Mouse (Mus musculus): ENCODE measurements around the gene Ipo9.

Gene Ipo9

DNA sequence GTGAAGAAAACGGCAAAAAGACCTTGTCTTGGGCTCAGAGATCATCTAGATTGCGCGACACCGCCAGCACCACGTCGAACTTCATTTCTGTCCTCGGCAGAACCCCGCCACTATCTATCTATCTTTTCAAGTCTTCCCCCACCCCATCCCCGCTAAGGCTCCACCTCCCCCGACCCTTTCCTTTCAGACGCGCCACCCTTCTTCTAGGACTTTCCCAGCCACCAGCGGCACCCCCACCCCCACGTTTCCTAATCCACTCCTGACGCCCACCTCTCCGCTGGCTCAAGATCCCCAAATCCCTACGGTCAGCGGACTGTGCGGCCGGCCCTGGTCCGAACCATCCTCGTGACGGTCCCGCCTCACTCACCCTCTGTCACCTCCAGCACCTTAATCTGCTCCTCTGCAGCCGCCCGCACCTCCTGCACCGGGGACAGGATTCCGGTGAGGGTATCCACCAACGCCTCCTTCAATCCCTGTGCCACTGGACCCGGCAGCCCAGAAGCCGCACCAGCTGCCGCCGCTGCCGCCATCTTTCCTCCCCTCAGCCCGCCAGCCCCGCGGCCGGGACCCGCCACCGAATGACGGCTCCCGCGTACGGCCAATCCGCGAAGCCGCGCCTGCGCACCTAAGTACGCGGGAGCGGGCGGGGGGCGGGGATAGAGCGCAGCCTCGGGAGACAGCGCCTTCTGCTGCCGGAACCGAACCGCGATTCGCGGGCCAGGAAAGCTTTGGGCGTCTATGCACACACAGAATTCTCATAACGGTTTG is at the start of gene Ipo9:
Ipo9 (minus strand) TSS at position 599 of the 768 bp plus-strand sequence.
- DNase-seq (ENCODE audit: low read depth, low spot score), result peak; percentile 93

DNA sequence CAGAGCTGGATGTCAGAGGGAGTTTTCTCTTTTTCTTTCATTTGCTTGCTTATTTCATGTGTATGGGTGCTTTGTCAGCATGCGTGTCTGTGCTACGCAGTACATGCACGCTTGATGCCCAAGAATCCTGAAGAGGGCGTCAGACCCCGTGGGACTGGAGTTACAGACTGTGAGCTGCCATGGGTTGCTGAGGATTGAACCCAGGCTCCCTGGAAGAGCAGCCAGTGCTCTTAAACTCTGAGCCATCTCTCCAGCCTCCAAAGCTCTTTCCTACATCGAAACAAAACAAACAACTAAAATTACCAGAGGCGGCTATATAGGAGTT is 45.2 kb upstream of the Ipo9 start:
- no peak for DNase-seq (ENCODE audit: low read depth, low spot score)

DNA sequence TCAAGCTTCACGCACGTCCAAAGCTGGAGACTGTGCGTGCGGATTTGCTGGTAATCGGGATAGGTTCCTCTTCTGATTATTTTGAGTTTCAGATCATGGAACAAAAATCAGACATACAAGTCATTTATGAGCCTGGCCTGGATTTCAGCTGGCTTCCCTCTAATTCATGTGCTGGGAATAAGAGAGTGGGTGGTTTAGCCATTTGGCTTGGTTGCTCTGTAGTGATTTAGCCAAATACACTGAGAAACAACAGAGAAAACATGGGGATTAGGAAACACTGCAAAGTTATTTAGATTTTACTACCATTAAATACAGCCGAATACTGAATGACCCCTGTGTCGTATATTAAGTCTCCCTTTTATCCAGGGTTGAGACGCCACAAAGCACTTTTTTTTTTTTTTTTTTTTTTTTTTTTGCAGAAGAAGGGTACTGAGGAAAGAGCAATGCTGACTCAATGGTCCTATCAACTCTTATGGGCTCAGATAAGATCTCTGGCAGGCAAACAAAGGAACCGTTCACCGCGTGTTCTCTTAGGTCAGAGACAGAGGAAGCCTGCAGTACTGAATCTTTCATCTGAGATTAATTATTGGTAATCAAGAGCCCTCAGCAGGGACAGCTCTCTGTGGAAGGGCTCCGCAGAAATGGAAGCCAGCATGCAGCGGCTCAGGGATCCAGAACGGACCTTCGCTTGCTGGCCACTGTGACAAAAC is 44.7 kb upstream of the Ipo9 start:
- DNase-seq (ENCODE audit: low read depth, low spot score), result no peak

DNA sequence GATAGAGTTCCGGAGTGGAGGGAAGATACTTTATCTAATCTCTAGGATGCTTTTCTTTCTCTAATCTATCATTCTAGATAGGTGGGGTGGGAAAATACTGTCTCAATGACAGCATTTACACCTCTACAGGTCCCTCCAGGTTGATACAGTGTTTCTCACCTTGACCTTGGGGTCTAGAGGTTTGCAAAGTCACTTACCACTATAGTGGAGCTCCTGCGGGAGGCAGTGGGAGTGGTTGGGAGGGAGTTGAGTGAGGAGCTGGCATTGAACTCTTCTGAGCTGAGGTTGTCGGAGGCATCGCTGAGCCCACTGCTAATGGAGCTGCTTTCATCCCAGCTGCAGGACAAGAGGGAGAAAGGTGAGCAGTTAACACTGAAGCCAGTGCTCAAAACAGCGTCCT is 42.2 kb upstream of the Ipo9 start:
- DNase-seq (ENCODE audit: low read depth, low spot score), result no peak

DNA sequence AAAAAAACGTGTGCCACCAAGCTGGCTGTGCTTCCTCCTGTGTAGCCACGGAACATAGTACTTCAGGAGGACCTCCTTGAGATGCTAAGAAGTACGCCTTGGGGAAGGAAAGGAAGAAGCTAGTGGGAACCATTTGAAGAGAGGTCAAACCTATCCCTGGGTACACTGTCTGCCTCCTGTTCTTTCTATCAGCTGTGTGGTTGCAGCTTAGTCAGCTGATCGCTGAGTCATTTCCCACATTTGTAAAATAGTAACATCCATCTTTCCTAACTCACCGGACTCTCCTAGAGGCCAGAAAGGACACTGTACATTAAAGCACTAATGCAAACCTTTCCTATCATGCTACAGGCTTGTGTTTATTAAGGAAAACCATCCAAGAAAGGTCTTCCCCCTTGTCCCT is 41.4 kb upstream of the Ipo9 start:
- no peak for DNase-seq (ENCODE audit: low read depth, low spot score)

DNA sequence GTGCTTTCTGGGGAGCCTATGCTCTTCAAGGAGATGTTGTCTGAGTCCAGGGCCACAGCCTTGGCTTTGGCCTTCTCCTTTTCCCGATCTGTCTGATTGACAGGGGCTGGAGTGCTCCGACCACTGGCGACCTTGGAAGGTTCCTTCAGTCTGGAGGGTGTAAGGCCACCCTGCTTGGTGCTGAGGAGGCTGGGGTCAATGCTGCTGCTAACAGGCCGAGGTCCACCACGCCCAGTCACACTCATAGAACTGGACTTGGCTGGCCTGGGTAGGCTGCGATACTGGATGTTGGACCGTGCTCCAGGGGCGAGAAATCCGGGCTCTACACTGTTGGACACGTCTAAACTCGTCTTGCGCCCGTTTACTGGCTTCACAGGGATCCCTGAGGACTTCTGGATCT is 40.2 kb upstream of the Ipo9 start:
- no peak for DNase-seq (ENCODE audit: low read depth, low spot score)

DNA sequence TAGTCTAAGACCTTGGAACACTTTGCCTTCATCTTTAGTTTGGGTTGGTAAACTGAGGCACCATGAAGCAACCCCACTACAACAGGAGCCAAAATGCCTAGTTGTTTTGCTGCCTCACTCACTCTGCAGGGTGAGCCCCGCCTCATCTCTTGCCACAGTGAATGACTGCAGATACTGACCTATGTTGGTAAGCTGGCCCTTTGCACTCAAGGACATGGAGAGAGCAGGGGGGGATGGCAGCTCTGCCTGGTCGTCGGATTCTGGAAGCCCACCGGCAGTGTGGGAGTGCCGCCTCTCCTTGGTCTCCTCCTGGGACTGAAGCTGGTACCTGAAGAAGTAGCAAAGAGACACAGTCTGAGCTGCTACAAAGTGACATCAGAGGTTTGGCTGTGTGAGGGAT is 37.2 kb upstream of the Ipo9 start:
- no peak for DNase-seq (ENCODE audit: low read depth, low spot score)

DNA sequence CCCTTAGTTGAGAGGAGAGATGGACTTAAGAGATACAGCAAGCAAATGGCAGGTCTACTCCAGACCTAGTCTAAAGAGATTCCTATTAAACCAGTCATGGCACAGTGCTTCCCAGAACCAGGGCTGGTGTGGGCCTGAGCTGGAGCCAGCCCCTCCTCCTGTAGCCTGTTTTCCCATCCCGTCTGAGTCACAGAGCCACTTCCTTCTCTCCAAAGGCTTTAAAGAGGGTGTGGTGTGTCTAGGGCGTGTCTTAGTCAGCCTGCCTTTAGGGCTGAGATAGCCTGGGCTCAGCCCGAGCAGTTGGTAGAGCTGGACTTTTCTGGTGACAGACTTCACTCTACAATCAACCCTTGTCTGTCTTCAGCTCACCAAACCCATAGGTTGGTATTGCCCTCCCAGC is 36.6 kb upstream of the Ipo9 start:
- DNase-seq (ENCODE audit: low read depth, low spot score), result no peak

DNA sequence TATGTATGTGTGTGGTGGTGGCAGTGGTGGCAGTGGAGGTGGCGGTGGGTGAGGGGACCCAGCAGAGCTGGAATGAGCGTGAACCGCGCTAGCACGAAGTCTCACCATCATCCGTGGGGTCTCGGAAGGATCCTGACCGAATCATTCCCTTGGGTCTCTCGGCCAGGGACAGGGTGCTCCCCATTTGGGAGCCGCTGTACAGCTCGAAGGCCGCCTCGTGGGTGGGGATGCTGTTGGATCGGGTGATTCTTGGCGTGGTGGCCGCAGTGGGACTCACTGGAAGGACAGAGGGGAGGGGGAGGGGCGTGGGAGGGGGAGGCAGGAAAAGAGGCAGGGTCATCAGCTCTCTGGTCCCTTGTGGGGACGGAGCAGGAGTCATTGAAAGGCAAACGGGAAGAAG is 35.4 kb upstream of the Ipo9 start:
- DNase-seq (ENCODE audit: low read depth, low spot score), result no peak

DNA sequence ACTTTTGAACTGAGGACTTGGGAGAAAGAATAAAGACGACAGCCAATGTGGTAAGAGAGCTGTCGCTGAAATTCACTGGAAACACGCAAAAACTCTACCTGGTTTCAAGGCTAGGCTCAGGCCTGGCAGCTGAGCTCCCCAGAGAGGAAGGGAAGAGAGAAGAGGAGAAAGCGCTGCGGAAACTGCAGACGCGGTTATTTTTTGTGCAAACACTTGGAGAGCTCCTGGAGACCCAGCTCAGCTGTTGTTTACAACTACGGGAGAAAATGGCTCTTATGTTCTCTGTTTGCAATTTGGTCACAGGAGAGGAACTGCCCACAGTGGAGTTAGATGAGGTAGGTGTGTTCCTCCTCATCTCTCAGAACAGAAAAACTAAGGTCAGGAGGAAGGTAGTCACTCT is 32.4 kb upstream of the Ipo9 start:
- DNase-seq (ENCODE audit: low read depth, low spot score), result no peak

DNA sequence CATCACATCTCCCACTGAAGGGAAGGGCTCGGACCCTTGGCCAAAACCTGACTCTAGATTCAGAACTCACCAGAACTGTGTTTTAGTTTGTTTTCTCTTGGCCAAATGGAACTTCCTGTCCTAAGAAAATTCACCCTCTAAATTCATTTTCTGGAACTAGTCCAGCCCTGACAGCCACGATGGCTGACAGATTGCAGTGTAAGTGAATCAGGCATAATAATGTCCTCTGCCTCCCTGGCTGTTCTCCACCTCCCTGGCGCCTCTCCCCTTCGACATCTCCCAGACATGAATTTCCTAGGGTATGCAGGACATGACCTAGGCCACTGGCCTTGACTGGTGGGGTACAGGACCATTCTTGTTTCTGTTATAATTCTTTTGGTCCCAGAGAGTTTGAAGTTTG is 32.0 kb upstream of the Ipo9 start:
- no peak for DNase-seq (ENCODE audit: low read depth, low spot score)

DNA sequence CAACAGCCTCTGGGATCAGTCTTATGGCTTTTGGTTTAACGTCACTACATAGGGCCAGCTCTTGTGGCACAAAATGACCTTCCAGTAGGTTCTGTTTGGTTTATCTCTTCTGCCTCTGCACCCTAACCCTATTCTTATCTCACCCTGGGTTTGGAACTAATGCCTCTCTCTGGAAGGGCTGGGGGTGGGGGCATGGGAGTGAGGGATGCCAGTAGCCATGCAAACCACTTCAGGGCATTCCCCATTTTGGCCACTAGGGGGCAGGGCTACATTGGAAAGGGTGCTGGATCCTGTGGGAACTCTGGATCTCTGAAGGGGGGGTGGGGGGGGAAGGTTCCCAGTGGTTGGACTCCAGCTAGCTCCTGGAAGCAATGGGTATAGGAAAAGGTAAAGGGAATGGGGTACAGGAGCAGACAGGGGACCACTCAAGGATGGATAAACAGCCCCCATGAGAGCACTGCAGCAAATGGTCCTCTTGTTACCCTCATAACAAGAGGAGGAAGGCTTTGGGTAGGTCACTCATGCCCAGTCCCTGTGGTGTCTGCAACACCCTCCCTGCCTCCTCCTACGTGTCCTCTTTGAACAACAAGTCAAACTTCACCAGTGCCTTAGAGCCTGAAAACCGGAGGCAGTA is 30.9 kb upstream of the Ipo9 start:
- DNase-seq (ENCODE audit: low read depth, low spot score), result peak; percentile 23

DNA sequence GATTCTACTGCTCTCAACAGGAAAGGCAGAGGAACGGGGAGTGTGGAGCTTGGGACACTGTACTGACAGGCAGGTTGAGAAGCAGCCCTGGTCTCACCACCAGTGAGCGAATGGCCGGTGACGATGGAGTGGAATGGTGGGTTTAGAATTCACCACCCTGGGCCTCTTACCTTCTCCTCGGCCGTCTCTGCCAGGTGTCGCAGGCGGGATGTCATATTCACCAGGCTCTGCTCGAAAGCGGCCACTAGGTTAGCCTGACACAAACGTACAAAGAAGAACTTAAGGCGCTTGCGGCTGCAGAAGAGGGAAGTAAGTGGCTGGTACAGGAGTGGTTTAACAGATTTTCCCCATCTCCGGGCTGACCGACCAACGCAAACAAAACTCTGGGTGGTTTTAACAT is 30.2 kb upstream of the Ipo9 start:
- no peak for DNase-seq (ENCODE audit: low read depth, low spot score)

DNA sequence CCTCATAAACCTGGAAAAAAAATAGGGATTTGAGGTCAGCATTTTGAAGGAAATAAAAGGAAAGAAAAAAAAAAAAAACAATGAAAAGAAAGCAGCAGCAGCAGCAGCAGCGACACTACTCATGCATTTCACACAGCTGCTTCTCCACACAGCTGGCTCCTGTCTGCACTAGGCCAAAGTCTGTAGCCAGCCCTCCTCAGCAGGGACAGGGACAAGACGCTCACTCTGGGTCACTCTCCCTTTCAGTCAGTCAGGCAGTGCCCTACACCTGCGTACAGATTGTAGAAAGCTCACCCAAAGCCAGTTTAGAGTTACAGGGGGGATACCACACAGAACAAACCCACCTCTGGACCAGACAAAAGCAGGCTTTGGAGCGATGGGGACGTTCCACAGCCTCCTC is 27.6 kb upstream of the Ipo9 start:
- no peak for DNase-seq (ENCODE audit: low read depth, low spot score)

DNA sequence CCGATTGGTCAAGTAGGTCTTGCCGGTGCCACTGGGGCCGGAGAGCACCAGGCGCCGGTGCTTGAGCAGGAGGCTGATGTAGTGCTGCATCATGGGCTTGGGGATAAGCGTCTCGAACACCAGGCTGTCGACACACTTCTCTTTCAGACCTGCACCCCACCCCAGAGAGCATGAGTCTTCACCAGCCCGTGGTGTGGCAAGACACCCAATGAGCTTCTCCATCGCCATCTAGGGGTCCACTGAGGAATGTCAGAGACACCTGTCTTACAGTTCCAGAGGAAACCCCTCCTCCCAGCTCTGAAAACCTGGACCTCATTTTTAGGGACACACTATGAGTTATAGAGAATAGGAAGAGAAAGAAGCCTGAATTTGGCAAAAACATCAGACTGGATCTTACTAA is 22.0 kb upstream of the Ipo9 start:
- DNase-seq (ENCODE audit: low read depth, low spot score), result peak; percentile 44

DNA sequence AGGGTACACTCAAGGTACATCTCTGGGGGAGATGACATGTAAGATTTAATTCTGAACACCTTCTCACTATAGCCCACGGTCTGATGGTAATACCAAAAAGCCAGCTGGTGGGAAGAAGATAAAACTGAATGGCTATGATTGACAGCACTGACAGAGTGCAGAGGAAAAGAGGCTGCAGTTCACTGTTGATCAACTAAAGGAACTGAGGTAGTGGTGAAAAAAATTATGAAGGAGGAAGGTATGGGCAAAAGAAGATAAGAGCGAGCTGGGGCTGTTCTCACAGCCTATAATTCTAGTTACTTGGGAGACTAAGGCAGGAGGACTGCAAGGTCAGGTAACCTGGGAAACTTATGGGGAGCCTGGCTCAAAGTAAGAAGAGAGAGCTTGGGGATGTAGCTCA is 21.1 kb upstream of the Ipo9 start:
- no peak for DNase-seq (ENCODE audit: low read depth, low spot score)

DNA sequence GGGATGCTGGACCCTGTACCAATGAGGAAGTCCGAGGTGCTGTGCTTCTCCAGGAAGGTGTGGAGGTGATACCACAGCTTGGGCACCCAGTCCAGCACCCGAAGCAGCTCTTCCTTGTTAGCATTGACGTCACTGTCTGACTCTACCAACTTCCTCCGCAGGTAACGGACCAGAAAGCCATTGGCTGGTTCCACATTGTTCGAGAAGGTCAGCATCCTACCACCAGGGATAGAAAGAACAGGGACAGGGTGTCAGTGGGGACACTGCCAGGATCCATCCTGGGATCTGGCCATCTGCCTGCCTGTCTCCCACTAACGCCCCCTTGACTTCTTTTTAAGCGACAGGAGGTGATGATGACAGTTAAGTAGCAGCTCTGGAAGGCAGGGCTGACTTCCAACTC is 19.6 kb upstream of the Ipo9 start:
- DNase-seq (ENCODE audit: low read depth, low spot score), result no peak

DNA sequence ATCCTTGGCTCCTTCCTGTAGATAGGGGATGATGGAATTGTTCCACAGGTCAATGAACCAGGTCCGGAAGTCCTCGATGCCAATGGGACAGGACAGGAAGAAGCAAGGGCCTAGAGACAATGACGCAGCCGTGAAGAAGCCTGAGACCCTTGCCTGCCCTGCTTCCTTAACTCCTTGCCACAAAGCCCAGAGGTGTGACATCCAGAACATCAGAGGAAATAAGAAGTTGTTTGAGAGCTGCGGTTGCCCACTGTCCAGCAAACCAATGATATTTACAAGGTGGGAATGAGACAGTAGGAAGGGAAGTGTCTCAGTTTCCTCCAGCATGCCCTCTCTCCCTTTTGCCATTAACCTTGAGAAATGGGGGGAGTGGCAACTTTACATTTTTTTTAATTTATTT is 18.6 kb upstream of the Ipo9 start:
- DNase-seq (ENCODE audit: low read depth, low spot score), result no peak

DNA sequence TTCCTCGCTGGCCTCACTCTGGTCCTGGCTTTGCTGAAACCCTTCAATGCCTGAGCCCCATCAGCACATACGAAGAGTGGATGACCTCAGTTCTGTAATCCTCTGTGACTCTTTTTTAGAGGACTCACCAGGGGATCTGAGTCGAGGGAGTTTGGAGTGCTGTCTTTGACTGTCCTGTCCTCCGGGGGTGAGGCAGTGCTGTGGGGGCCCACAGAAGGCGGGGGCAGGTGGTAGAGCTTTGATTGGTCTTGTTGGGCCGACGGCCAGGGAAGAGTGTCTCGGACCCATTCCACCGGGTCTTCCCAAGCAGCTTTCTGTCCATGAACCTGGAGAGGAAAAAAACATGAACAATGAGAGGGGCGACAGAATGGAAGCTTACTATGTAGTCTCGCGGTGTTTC is 13.2 kb upstream of the Ipo9 start:
- no peak for DNase-seq (ENCODE audit: low read depth, low spot score)

DNA sequence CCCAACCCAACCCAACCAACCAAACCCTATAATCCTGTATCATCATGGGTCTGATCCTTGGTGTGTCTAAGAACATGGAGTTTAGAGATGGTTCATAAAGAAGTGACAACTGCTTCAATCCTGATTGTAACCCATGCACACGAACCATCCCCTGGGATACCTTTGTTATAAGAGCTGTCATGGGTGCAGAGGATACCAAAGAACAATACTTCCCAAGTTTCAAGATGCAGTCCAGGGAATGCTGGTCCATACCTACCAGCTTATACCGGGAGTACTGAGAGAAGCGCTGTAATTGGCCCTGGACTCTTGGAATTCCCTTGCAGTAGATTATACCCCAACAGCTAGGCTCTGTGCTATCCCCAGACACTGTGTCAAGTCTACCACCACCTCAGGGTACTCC is 11.6 kb upstream of the Ipo9 start:
- DNase-seq (ENCODE audit: low read depth, low spot score), result no peak

DNA sequence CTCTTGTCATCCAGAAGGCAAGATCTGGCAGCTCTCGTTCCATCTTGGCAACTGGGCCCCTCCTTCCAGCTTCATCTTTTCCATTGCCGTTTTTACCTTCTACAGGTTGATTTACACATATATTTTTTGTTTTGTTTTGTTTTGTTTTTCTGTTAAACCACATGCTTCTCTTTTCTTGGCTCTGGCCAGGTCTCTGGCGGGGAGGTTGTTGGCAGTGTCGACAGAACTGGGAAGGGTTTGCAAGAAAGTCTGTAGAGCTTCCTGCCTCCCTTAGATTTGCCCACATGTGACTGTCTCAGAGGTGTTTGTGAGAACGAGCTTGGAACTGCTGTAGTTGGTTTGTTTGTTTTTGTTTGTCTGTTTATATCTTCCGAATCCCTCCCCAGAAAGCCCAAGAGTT is 10.7 kb upstream of the Ipo9 start:
- DNase-seq (ENCODE audit: low read depth, low spot score), result no peak

DNA sequence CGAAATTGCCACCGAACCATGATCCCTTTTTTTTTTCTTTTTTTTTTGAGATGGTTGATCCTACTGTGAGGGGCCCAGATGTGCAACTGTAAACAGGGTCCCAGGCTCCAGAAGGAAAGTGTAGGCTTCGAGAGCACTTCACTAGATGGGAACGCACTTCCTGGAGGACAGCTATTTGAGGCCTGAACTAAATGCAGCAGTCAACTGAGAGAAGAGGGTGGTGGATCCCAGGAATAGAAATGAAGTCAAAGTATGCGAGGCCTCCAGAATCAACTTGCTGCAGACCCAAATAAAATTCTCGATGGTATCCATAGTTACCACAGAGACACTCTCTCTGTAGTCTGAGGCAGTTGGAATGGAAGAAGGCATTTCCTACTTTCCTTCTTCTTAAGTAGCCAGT is 8.5 kb upstream of the Ipo9 start:
- DNase-seq (ENCODE audit: low read depth, low spot score), result no peak

DNA sequence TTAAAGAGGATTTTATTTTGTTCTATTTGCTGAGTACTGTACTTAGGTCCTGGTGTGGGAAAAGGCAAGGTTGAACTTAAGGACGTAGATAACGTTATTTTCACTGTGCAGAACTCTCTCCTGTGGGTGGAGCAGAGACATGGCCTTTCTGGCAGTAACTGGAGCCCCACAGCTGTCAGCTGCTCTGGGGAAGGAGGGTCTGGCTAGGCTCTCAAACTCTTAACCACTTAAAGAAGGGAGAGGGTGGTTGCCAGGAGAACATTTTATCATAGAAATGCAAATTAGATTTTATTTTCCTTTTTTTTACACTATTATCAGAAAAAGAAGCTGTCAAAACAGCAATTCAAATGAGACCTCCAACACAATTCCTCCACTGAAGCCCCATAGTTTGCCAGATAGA is 5.5 kb upstream of the Ipo9 start:
- DNase-seq (ENCODE audit: low read depth, low spot score), result no peak
